Mouse (Mus musculus) frontal cortex, postnatal 10 days (tissue): ENCODE results near the gene Tdpoz4.
"Not testable (repeated sequence)": the region's sequence is repeated elsewhere in the genome, so short reads cannot be mapped to it uniquely, and the experiment has no call there.

Source experiments
- DNase-seq, 2 experiments: peaks; one replicate each; pipeline ENCODE4 v3.0.0; 2022; ENCODE audit warnings: low spot score in 2 of 2, mixed read lengths in 1 of 2

The Tdpoz4 gene

DNA sequence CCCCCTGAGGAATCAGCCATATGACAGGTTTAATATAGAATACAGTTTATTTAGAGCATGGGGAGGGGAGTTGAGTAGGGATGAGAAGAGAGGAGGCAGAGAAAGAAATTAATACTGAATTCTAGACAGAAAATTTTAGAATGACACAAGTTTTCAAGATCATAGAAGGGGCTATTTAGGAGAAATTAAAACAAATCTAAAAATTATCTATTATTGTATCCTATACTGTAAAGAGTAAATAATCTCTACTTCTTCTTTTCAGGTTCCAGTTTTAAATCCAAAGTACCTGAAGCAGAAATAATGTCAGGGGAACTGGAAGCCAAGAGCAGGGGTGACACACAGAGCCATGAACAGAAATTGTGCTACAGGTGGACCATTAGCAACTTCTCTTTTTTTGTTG lies at the start of gene Tdpoz4:
TSS of gene Tdpoz4 (plus strand) at position 301 of the 400 bp plus-strand sequence.
- not testable (repeated sequence) for DNase-seq

DNA sequence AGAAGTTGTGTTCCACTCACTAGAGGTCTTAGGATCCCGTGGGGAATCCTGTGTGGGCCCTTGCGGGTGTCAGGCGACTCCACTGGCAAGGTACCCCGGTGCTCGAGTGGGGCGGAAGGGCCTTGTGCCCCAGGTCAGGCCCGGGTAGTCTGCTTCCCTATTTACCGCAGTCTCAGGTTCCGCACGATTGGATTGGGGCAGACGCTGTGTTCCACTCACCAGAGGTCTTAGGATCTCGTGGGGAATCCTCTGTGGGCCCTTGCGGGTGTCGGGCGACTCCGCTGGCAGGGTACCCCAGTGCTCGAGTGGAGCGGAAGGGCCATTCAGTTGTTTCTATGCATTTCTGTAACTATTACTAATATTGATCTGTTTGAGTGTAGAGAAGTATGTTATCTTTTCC lies 42.2 kb upstream of the Tdpoz4 start:
- DNase-seq, result not testable (repeated sequence)

DNA sequence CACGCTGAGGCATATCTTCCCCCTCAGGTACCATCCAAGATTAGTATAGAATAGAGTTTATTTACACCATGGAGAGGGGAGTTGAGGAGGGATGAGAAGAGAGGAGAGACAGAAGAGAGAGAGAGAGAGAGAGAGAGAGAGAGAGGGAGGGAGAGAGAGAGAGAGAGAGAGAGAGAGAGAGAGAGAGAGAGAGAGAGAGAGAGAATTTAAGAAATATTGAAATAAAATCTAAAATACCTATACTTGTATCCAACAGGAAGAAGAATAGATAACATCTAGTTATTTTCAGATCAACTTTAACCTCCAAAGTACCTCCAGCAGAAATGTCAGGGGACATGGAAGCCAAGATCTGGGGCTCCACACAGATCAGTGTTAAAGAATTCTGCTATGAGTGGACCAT lies 23.5 kb upstream of the Tdpoz4 start, which contains the start of gene Gm5773:
TSS of gene Gm5773 (plus strand) at position 301 of the 400 bp plus-strand sequence.
- DNase-seq, result not testable (repeated sequence)

DNA sequence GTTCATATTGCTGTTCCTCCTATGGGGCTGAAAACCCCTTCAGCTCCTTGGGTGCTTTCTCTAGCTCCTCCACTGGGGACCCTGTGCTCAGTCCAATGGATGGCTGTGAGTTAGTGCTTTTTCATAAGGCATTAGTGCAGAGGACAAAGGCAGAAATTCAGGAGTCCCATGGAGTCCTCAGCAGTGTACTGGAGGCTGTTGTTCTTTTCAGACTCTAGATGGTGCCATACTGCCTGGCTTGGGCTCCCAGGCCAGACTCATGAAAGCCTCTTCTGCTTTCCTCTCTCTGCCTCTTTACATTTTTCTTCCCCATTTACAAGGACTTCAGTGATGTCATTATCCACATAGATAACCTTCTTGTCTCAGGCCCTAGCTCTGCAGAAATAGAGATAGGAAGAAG lies 17.1 kb downstream of the Tdpoz4 start:
- not testable (repeated sequence) for DNase-seq

DNA sequence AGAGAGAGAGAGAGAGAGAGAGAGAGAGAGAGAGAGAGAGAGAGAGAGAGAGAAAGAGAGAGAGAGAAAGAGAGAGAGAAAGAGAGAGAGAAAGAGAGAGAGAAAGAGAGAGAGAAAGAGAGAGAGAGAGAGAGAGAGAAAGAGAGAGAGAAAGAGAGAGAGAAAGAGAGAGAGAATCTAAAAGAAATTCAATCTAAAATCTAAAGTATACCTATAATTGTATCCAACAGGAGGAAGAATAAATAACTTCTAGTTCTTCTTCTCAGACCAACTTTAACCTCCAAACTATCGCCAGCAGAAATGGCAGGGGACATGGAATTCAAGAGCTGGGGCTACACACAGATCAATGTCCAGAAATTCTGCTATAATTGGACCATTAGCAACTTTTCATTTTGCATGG lies 29.5 kb downstream of the Tdpoz4 start, which contains the start of gene Tdpoz3:
TSS of gene Tdpoz3 (plus strand) at position 301 of the 400 bp plus-strand sequence.
- not testable (repeated sequence) for DNase-seq
